Mouse (Mus musculus) yolk sac, embryonic 10.5 days (tissue): Measurements from ENCODE around the gene Gm12888.
"Not testable (repeated sequence)": the region's sequence is repeated elsewhere in the genome, so short reads cannot be mapped to it uniquely, and the experiment has no call there.

ENCODE experiments used
- DNase-seq: peaks from one replicate; pipeline ENCODE4 v3.0.0-alpha.2; 2017; ENCODE audit warnings: low spot score

Gm12888 gene

GRCm38 (mm10) chr4:121324817-121325216 lies at the start of gene Gm12888:
Gm12888 (minus strand) TSS chr4:121324917.
- not testable (repeated sequence) for DNase-seq
